Mouse (Mus musculus) layer of hippocampus, adult 8-10 months (tissue): Measurements from ENCODE around the gene Sept9. TPM values are rescaled to one million over a fixed set of nuclear protein-coding genes. Genes with fewer than 3 reads are reported as not detected.

Source experiments
- DNase-seq, 2 experiments: peaks; one replicate each; pipeline ENCODE4 v3.0.0; 2022; ENCODE audit warnings: low spot score in 2 of 2
- total RNA-seq, 4 experiments: library from RNA; stranded (reverse); gene quantifications; 2 replicates each; pipeline ENCODE4 v1.2.4; 2022

Sept9 gene
- total RNA-seq, 4 experiments from 2014 or later = 99.5 to 109 (median 104) TPM

DNA sequence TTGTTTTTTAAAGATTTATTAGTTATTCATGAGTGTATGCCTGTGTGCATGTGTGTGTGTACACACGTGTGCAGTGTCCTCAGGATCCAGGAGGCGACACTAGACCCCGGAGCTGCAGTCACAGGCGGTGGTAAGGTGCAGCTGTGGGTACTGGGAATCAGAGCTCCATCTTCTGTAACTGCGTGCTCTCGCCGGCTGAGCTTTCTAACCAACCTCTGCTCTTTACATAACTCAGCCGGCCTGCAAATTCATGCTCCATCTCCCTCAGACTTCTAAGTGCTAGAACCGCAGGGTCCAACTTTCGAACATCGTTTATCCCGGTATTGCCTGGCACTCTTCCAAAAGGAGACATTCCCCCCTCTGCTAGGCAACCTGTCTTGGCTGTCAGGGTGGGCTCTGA lies 24.0 kb upstream of the Sept9 start:
- DNase-seq = no peak

DNA sequence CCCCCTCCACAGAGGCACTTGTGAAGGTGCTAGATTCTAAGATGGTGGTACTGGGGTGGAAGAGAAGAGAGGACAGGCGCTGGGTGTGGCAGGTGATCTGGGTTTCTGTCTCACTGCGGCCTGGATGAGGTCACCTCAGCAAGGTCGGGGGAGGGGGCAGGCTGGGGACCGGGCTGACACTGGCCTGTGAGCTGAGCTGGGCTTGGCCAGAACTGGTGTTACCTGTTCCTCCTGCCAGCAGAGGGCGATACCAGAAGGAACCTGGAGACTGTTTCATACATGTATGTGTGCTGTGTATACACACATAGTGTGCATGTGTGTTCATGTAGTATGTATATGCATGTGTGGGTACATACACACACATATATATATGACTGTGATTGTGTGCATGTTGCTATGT lies 23.2 kb upstream of the Sept9 start:
- no peak for DNase-seq

DNA sequence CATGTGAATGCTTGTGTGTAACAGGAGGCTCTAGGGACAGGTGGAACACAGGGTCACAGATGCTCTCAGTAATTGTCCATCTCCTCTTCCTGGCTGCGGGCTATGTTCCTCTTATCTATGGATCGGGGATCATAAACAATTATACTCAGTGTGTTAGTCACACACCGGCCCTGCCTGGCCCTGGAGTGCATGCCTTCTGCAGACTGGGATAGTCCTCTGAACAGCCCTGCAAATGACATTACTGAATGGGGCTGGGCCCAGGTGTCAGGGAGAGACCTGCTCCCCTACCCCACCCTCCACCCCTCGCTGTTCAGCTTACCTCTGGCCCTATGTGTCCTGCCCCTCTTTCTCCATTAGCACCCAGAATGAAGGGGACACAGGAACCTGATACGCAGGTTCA lies 22.6 kb upstream of the Sept9 start:
- no peak for DNase-seq

DNA sequence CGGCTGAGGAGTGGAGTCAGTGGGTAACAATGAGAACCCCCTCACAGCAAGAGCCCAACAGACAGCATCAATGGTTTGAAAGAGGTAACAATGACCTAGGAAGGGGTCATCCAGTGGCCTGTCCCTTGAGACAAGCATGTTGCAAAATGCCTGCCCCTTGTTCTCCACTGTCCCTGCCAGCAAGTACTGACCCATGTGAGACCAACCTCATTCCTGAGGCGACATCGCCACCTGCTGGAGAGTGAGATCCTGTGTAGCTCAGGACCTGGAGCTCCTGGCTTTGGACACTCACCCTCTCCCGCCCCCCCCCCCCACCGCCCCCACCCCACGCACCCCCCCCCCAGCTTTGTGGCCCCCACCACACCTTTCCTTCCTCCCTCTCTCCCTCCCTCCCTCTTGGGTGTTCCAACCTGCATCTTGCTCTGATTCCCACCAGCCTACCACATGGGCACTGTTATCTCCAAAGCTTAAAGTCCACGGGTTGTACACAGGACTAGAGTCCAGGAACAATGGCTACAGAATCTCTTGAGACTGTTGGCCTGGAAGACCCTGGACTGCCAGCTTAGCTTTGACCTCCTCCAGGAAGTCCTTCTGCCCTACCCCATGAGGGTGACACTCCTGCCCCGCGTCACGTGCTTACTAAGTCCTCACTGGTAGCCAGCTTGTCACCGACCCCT lies 22.0 kb upstream of the Sept9 start:
- peak; percentile 84 to 94 for DNase-seq

DNA sequence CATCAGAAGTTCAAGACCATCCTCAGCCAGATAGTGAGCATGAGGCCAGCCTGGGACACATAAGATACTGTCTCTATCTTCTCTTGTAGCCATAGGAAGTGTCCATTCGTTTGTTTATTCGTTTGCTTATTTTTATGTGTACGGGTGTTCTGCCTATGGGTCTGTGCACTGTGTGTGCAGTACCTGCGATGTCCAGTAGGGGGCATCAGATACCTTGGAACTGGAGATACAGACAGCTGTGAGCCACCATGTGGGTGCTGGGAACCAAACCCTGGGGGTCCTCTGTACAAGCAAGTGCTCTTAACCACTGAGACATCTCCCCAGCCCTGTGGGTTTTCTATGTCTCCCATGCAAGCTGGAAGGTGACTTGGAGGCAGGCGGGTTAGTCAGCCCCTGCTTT lies 19.6 kb upstream of the Sept9 start:
- DNase-seq = no peak

DNA sequence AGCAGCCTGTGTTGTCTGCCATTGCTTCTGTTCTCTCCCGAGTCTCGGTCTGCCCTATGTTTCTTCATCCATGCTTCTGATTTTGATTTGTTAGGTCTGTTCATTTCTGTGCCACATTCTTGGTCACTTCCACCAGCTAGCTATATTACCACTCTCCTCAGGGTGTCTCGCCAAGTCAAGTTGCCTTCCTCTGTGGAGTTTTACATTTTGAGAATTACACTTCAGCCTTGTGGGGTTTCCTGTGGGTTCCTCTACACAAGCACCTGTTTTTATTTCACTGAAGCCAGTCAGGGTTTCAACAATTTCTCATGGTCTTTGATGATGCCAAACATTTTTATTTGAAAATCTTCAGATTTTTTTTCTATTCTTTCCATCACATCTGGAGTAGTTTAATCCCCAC lies 16.7 kb upstream of the Sept9 start:
- DNase-seq = no peak

DNA sequence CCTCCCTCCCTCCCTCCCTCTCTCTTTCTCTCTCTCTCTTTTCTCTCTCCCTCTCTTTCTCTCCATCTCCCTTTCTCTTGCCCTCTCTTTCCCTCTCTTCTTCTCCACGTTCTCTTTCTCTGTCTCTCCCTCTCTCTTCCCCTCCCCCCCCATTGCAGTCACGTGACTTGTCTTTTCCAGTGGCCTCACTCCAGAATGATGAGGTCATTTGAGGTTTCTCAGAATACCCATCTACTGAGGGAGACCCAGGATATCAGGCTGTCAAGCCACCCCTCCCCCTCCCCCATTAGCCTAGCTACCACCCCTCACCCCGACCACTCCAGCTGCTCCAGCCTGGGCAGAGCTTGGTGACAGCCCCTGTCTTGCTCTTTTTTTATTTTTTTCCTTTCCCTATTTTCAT lies 16.2 kb upstream of the Sept9 start:
- no peak for DNase-seq

DNA sequence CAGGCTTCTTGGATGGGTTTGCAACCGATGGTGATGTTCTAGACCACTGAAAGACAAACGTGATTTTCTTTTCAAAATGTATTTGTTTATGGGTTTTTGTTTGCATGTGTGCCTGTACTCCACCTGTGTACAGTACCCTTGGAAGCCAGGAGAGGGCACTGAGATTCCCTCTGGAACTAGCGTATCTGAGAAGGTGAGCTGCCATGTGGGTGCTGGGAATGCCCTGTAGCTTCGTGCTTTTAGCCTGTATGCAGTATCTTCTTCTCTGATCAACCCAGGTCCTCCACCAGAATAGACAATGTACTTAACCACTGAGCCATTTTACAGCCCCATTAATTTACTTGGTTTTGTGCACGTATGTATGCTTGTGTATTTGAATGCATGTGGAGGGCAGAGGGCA lies 15.6 kb upstream of the Sept9 start:
- no peak for DNase-seq

DNA sequence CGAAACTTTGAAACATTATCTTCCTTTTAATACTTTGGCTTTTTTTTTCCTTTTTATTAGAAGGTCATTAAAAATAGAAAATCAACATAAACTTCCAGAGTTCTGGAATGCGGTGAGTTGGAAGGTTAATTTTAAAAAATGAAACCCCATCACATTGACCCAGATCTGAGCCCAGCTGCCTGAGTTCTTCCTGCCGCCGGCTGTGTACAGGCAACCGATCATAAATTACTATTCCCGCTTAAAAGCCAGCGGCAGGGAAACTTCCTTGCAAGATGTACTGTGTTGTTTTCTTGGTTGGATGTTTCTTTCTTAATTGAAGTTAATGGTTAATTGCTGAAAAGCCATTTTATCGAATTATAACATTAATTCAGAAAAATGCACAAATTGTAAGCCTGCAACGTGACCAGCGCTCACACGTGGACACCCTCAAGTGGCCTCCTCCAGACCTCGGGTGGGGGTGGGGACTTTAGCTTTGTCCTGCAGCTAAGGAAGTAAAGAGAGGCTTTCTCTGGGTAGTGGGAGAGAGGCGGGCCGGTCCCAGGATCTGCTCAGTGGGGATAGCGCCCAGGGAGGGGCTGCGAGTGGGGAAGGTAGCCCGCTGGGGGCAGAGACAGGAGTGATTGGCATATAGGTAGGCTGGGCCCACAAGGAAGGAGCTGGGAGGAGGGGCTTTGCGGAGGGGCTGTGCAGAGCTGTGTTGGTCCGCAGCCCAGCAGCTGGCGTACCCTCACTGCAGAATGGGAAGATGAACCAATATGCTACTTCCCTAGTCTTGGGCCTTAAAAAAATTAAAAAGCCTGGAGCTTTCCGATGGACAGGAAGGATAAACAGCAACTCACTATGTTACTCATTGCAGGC lies 14.2 kb upstream of the Sept9 start:
- no peak for DNase-seq

DNA sequence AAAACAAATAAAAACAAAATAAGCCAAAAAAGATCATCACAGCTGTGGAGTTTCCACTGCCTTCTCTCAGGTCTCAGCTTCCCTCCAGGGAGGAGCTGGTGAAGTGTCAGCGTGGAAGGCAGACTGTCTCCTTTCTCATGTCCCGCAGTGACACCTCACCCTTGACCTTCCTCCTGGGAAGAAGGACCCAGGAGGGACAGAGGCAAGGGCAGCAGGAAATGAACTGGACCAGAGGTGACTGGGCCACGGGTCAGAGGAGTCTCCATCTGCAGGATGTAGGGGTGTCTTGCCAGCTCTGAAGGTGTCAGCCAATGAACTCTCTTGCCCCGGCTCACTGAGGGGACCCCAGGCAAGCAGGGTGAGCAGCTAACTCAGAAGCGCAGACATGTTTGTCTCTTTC lies 7.9 kb upstream of the Sept9 start:
- DNase-seq = no peak

DNA sequence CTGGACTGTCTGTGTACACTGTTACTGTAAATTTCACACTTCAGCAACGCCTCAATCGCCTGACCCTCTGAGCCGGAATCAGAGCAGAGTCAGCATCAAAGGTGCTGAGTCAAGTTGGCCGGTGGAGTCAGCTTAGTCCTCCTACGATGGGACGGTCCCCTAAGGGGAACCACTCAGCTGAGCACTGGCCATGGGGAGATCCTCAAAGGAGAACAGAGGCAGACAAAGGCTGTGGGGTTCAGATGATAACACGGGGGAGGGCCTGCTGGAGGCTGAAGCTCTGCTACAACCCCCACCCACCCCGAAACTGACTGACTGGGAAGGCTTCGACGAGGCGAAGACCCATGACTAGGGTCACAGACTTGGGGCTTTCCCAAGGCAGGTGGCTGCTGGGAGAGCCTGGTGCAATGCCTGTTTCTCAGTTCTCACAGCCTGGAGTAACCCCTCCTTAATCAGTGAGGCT lies 5.0 kb upstream of the Sept9 start:
- no peak for DNase-seq

DNA sequence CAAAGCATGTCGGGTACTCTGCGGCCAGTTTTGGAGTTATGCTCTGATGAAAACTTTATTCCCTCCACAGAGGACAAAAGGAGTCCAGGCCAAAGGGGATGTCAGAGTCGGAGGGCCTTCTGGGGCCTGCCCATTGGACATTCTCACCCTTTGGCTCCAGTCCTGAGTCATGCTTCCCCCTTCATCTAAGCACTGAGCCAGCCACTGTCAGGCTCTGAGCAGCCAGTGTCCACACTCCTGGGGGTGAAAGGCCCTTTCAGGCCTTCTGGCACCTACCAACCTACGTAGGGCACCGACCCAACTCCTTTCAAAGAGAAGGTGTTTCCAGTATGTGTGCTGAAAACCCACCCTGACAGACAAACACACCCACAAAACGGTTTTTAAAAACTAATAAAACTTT lies 3.8 kb upstream of the Sept9 start:
- DNase-seq = no peak

DNA sequence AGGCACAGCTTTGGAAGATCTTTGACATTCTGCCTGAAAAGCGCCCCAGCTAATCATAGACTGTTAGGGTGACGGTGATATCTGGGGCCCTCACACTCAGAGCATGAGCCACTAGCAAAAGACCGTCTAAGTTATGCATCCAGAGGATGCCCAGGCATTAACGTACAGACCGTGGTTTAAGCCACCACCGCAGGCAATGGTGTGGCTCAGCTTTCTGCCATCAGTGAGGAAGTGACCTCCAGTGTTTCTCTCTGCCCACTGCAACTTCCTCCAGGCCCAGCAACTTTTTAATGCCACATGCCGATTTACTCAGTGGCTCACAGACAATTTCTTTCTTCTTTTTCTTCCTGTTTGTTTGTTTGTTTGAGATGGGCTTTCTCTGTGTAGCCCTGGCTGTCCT lies 2.8 kb upstream of the Sept9 start:
- DNase-seq = no peak

DNA sequence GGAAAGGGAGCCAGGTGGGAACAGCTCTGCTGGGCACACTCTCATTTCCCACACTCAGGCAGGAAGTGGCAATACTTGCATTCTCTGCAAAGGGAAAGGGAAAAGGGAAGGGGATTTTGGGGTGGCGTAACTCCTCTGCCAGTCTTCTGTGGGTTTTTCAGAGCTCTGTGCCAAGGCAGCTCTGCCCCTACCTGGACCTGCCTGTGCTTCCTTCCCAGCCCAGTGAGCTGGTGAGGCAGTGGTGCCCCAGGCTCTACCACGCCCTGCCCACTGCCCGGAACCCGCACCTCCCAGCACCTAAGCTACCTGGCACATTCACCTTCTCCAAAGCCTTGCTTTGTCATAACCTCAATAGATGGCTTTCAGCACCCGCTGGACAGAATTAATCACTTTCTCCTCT lies 1.3 kb upstream of the Sept9 start:
- no peak for DNase-seq

DNA sequence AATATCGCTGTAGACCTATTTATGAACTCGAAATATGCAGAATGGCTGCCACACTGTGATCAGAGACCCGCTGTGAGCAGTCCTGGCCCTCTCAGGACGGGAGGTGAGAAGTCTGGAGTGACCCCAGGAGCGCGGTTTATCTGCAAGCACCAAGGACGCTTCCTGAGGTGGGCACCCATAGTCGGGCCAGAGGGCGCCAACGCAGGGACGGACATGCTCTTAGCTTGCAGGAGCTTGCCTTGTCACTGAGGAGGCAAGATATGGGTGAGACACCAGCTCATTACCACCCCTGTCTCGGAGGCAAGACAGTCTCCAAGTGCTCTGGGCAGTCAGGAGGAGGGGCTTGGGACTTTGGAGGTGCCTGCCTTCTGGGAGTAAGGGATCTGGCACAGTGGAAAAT lies 2.4 kb downstream of the Sept9 start:
- DNase-seq = no peak

DNA sequence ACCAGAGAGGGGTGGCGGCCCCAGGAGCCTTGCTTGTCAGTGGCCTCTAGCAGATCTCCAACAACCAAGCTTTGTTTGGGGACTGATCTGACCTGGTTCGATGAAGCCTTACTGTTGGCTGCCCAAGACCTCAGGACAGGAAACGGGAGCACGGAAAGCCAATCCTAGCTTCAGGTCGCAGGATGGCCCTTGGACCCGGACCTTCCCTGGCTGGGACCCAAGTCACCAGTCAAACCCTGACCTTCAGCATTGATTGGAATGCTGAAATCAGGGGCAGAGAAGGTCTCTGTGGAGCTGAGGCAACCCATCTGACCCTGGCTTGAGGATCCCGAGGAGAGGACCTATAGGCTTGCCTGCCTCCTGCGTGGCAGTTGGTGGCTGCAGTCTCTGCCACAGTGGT lies 5.1 kb downstream of the Sept9 start:
- no peak for DNase-seq

DNA sequence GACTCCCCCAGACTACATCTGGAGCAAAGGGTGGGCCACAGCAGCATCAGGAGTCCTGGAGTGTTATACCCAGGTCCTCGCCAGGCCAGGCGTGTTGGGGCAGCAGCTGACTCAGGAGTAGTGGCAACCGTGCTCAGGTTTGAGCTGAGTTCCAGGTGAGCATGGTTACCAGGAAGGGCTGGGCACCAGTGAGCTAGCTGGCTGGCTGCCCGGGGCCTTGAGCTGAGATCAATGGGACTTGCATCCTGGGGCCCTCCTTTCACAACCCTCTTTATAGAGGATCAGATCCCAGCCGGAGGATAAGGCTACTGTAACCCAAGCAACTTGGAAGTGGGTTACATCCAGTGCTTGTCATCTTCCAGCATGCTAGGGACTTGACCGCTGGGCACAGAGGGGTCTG lies 5.6 kb downstream of the Sept9 start:
- DNase-seq = no peak

DNA sequence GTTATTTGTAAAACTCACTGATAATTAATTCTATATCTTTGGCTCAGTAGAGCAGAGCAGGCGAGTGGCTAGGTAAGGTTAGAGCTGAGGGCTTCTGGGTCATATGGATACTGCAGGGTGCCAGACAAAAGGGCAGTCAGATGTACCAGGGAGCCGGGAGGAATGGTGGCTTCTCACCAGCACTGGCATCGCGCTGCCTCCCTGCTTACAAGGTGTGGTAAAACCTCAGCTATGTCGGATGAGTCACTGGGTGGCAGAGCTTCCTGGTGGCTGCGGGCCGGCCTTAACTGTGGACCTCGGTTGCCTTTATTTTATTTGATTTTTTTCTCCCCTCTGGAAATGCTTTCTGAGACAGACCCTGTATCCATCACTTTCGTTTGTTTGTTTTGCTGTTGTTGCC lies 6.0 kb downstream of the Sept9 start:
- no peak for DNase-seq

DNA sequence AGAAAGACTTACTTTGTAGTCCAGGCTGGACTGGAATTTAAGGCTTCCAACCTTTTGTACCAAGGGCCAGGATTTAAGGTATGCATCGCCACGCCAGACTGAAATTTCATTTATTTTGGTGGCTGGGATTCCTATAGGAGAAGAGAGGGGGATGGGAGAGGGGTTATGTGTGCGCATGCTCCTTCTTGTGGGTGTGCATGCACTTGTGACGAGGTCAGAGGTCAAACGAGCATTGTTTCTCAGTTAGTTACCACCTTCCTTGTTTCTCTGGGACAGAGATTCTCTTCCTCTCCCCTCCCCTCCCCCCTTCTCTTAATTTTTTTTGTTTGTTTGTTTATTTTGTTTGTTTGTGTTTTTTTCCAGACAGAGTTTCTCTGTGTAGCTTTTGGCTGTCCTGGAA lies 8.0 kb downstream of the Sept9 start:
- no peak for DNase-seq

DNA sequence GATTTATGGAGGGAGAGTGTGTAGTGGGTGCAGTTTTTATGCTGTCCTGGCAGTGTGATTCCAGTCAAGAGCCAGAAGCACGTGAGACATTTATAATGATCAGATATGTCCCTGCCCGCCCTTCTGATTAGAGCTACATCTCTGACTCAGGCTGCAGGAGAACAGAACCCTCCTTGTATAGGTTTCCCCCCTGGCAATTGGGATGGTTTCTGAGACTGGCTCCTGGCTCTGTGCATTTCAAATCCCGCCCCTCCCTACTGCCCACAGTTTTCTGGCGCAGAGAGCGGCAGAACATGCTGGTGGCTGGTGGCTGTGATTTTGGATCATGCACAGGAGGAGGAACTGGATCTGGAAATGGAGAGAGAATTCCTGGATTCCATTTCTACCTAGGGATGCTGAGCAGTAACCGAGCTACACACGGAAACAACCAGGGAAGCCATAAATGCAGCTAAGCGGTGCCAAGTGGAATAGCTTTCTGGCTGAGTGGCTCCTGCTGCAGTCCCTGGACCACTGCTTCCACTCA lies 8.8 kb downstream of the Sept9 start:
- DNase-seq = peak in 1 of 2 experiments; percentile 41

DNA sequence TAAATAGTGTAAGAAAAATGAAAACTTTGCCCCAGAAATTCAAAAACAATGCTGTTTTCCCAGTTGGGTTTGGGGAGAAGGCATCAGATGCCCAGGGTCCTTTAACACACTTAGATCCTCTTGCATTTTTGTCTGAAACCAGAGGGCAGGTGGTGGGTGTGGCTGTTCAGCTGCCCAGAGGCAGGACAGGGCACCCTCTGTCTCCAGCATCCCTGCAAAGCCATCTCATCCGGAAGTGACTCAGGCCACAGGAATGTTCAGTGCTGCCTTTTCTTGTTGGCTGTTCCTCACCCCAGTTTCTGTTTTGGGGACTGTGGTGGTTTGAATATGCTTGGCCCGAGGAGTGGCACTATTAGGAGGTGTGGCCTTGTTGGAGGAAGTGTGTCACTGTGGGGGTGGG lies 17.3 kb downstream of the Sept9 start:
- no peak for DNase-seq

DNA sequence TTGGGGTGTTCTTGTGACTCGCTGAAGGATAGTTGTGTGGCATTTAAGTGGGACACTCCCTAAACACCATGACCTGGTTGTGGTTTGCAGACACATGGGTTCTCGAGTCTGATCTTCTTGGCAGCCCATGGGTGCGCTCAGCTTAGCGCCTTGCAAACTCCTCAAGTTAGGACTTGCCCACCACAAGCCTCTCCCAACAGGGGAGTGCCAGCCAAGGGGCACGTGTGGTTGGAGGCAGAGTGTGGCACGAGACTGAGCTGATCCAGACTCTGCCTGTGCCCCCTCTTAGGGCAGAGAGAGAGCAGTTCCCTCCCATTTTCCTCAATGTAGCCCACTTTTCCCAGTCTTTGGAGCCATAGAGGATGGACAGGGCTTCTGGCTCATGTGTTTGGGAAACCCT lies 18.6 kb downstream of the Sept9 start:
- no peak for DNase-seq

DNA sequence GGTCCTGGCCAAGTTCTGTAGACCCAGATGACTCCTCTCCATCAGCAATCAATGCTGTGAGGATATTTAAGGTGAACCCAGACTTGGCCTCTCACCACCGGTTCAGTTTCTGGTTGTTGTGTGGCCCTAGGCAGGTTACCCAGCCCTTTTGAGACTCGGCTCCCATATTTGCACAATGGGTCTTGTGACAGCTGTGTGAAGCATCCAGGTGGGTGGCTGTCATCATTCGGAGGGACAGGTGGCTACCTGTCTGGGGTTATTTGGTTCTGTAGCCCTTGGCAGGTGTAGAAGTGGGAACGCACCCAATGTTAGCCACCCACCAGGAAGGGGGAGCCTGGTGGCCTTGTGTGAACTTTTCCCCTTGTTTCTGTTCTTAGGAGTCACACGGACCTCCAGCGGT lies 19.0 kb downstream of the Sept9 start:
- DNase-seq = no peak
